Mouse (Mus musculus): Measurements from ENCODE around the gene Sfmbt2.

The Sfmbt2 gene

GRCm38 (mm10) chr2:10565491-10565890 lies 195.2 kb downstream of the Sfmbt2 start:
- no peak for DNase-seq (ENCODE audit: low read depth)

- DNase-seq (ENCODE audit: low read depth), result no peak
These were observed 199.1 kb downstream of the Sfmbt2 start for GRCm38 (mm10) chr2:10569392-10569791.

GRCm38 (mm10) chr2:10572311-10572710 lies 202.0 kb downstream of the Sfmbt2 start:
- no peak for DNase-seq (ENCODE audit: low read depth)

GRCm38 (mm10) chr2:10575962-10576740 lies 205.8 kb downstream of the Sfmbt2 start:
- no peak for DNase-seq (ENCODE audit: low read depth)

GRCm38 (mm10) chr2:10582673-10583072 lies 212.4 kb downstream of the Sfmbt2 start:
- DNase-seq (ENCODE audit: low read depth), result no peak

- no peak for DNase-seq (ENCODE audit: low read depth)
These were observed 212.8 kb downstream of the Sfmbt2 start for GRCm38 (mm10) chr2:10583103-10583502.

- no peak for DNase-seq (ENCODE audit: low read depth)
These were observed 221.0 kb downstream of the Sfmbt2 start for GRCm38 (mm10) chr2:10591310-10591709.

- no peak for DNase-seq (ENCODE audit: low read depth)
These were observed 245.2 kb downstream of the Sfmbt2 start for GRCm38 (mm10) chr2:10615500-10615899.
